Mouse (Mus musculus): Measurements from ENCODE around the gene Olfr474.
"Not testable (repeated sequence)": the region's sequence is repeated elsewhere in the genome, so short reads cannot be mapped to it uniquely, and the experiment has no call there.

The Olfr474 gene

GRCm38 (mm10) chr7:107954343-107954742, at the start of gene Olfr474:
Gene Olfr474, plus strand, starts transcription at chr7:107954643.
- no peak for DNase-seq

GRCm38 (mm10) chr7:107930146-107930545, 24.3 kb upstream of the Olfr474 start, which contains the start of gene Olfr473:
Gene Olfr473, plus strand, starts transcription at chr7:107930446.
- no peak for DNase-seq

- not testable (repeated sequence) for DNase-seq
Measured at GRCm38 (mm10) chr7:107952539-107952938, 1.9 kb upstream of the Olfr474 start.

- DNase-seq: no peak
Measured at GRCm38 (mm10) chr7:107964503-107964902, 10.1 kb downstream of the Olfr474 start, which contains the start of gene Olfr476. Gene Olfr476, plus strand, starts transcription at chr7:107964803.

- DNase-seq: no peak
Measured at GRCm38 (mm10) chr7:107986393-107986792, 31.9 kb downstream of the Olfr474 start, which contains the start of gene Olfr477. Gene Olfr477, plus strand, starts transcription at chr7:107986693.
